Mouse (Mus musculus): Measurements from ENCODE around the gene Kcnj13. TPM values are rescaled to one million over a fixed set of nuclear protein-coding genes. Genes with fewer than 3 reads are reported as not detected.

The Kcnj13 gene
- 0.92 and 1.1 TPM in 2 replicates for polyA plus RNA-seq (2015; fragmentation: Nextera tagmentation; extraction: Ambion mirVana)

- no peak for ATAC-seq (ENCODE audit: low FRiP score)
- Histone ChIP-seq H3K4me3 (replicated peaks) (no peak within 1 kb of the TSS), H3K4me2 (no peak within 1 kb of the TSS), H3K4me1 (no peaks in the 10 kb centered on the region), H3K9me3 (replicated peaks) (no peaks in the 10 kb centered on the region), H3K27ac (replicated peaks) (no peak within 1 kb of the TSS), H3K9ac (replicated peaks) (no peak within 1 kb of the TSS), H3K36me3 (0 out of 2 replicates have a peak, but pooled peaks cover 14% of the 10 kb centered on the region), H3K27me3 (replicated peaks) (no peaks in the 10 kb centered on the region)
- 29% methylated on average over 6 of the region's 6 CpGs for WGBS
Measured at GRCm38 (mm10) chr1:87394594-87394993, at the start of gene Kcnj13. TSS of gene Kcnj13 (minus strand) at chr1:87394729.

GRCm38 (mm10) chr1:87436583-87436982 is 42.1 kb upstream of the Kcnj13 start:
- Histone ChIP-seq H3K36me3 (peaks cover 62% of the 10 kb centered on the region), H3K4me3 (replicated peaks) (no peak overlapping the region), H3K4me2 (no peak overlapping the region), H3K9me3 (replicated peaks) (no peaks in the 10 kb centered on the region), H3K27me3 (replicated peaks) (no peaks in the 10 kb centered on the region), H3K4me1 (no peaks in the 10 kb centered on the region), H3K27ac (replicated peaks) (no peak overlapping the region), H3K9ac (replicated peaks) (no peak overlapping the region)
- ATAC-seq (ENCODE audit: low FRiP score) = no peak
- 84% methylated on average over 6 of the region's 6 CpGs for WGBS

- Histone ChIP-seq H3K4me3 (replicated peaks) (no peak overlapping the region), H3K9me3 (replicated peaks) (no peaks in the 10 kb centered on the region), H3K9ac (replicated peaks) (no peak overlapping the region), H3K4me1 (no peaks in the 10 kb centered on the region), H3K36me3 (peaks cover 56% of the 10 kb centered on the region), H3K27me3 (replicated peaks) (no peaks in the 10 kb centered on the region), H3K4me2 (no peak overlapping the region), H3K27ac (replicated peaks) (no peak overlapping the region)
- 97% methylated on average over 2 of the region's 2 CpGs for WGBS
- no peak for ATAC-seq (ENCODE audit: low FRiP score)
Measured at GRCm38 (mm10) chr1:87435125-87435524, 40.6 kb upstream of the Kcnj13 start.

GRCm38 (mm10) chr1:87418733-87419132 is 24.2 kb upstream of the Kcnj13 start:
- no peaks in the 10 kb centered on the region for H3K27me3 ChIP-seq (replicated peaks)
- ATAC-seq (ENCODE audit: low FRiP score) = no peak
- H3K4me1 ChIP-seq = no peaks in the 10 kb centered on the region
- H3K4me2 ChIP-seq = no peak overlapping the region
- no peaks in the 10 kb centered on the region for H3K9me3 ChIP-seq (replicated peaks)
- H3K4me3 ChIP-seq (replicated peaks) = no peak overlapping the region
- WGBS = 90% methylated on average over 4 of the region's 4 CpGs
- H3K9ac ChIP-seq (replicated peaks) = no peak overlapping the region
- no peak overlapping the region for H3K27ac ChIP-seq (replicated peaks)
- H3K36me3 ChIP-seq = peaks cover 44% of the 10 kb centered on the region

GRCm38 (mm10) chr1:87409380-87409779 is 14.9 kb upstream of the Kcnj13 start:
- 86% methylated on average over 4 of the region's 4 CpGs for WGBS
- H3K36me3 ChIP-seq = peaks cover 81% of the 10 kb centered on the region

GRCm38 (mm10) chr1:87406012-87406411 is 11.5 kb upstream of the Kcnj13 start:
- H3K4me3 ChIP-seq (replicated peaks) = no peak overlapping the region
- H3K9ac ChIP-seq (replicated peaks) = no peak overlapping the region
- no peak overlapping the region for H3K27ac ChIP-seq (replicated peaks)
- H3K4me1 ChIP-seq = no peaks in the 10 kb centered on the region
- H3K4me2 ChIP-seq = no peak overlapping the region
- H3K27me3 ChIP-seq (replicated peaks) = no peaks in the 10 kb centered on the region
- H3K36me3 ChIP-seq = peaks cover 59% of the 10 kb centered on the region
- no peak for ATAC-seq (ENCODE audit: low FRiP score)
- no peaks in the 10 kb centered on the region for H3K9me3 ChIP-seq (replicated peaks)

More at GRCm38 (mm10) chr1:87409380-87409779, 14.9 kb upstream of the Kcnj13 start:
- H3K4me1 ChIP-seq = no peaks in the 10 kb centered on the region
- no peak overlapping the region for H3K4me3 ChIP-seq (replicated peaks)
- no peaks in the 10 kb centered on the region for H3K9me3 ChIP-seq (replicated peaks)
- ATAC-seq (ENCODE audit: low FRiP score) = no peak
- no peak overlapping the region for H3K27ac ChIP-seq (replicated peaks)
- H3K9ac ChIP-seq (replicated peaks) = no peak overlapping the region
- H3K27me3 ChIP-seq (replicated peaks) = no peaks in the 10 kb centered on the region
- no peak overlapping the region for H3K4me2 ChIP-seq

- H3K9me3 ChIP-seq (replicated peaks) = no peaks in the 10 kb centered on the region
- H3K27me3 ChIP-seq (replicated peaks) = no peaks in the 10 kb centered on the region
- peaks cover 50% of the 10 kb centered on the region for H3K36me3 ChIP-seq
- H3K9ac ChIP-seq (replicated peaks) = no peak overlapping the region
- no peaks in the 10 kb centered on the region for H3K4me1 ChIP-seq
- no peak overlapping the region for H3K4me3 ChIP-seq (replicated peaks)
- no peak for ATAC-seq (ENCODE audit: low FRiP score)
- WGBS = 95% methylated on average over 1 of the region's 1 CpGs
- H3K27ac ChIP-seq (replicated peaks) = no peak overlapping the region
- no peak overlapping the region for H3K4me2 ChIP-seq
Measured at GRCm38 (mm10) chr1:87404710-87405109, 10.2 kb upstream of the Kcnj13 start.

GRCm38 (mm10) chr1:87396923-87397586 is 2.5 kb upstream of the Kcnj13 start:
- Histone ChIP-seq H3K27ac (replicated peaks) (no peak overlapping the region), H3K4me3 (replicated peaks) (no peak overlapping the region), H3K4me2 (no peak overlapping the region), H3K27me3 (replicated peaks) (no peaks in the 10 kb centered on the region), H3K9me3 (replicated peaks) (no peaks in the 10 kb centered on the region), H3K4me1 (no peaks in the 10 kb centered on the region), H3K9ac (replicated peaks) (no peak overlapping the region), H3K36me3 (0 out of 2 replicates have a peak, but pooled peaks cover under 1% of the 10 kb centered on the region)
- 87% methylated on average over 7 of the region's 7 CpGs for WGBS
- ATAC-seq (ENCODE audit: low FRiP score) = no peak

- no peaks in the 10 kb centered on the region for H3K9me3 ChIP-seq (replicated peaks)
- H3K27me3 ChIP-seq (replicated peaks) = no peaks in the 10 kb centered on the region
- H3K9ac ChIP-seq (replicated peaks) = no peak overlapping the region
- ATAC-seq (ENCODE audit: low FRiP score) = no peak
- H3K36me3 ChIP-seq = peaks cover 20% of the 10 kb centered on the region
- H3K4me3 ChIP-seq (replicated peaks) = no peak overlapping the region
- no peak overlapping the region for H3K4me2 ChIP-seq
- WGBS = 90% methylated on average over 3 of the region's 3 CpGs
- no peaks in the 10 kb centered on the region for H3K4me1 ChIP-seq
- no peak overlapping the region for H3K27ac ChIP-seq (replicated peaks)
Measured at GRCm38 (mm10) chr1:87393444-87394195, 909 bp downstream of the Kcnj13 start.

- Histone ChIP-seq H3K4me1 (no peaks in the 10 kb centered on the region), H3K4me2 (no peak overlapping the region), H3K27me3 (replicated peaks) (no peaks in the 10 kb centered on the region), H3K36me3 (peaks cover 15% of the 10 kb centered on the region), H3K4me3 (replicated peaks) (no peak overlapping the region), H3K9ac (replicated peaks) (no peak overlapping the region), H3K27ac (replicated peaks) (no peak overlapping the region), H3K9me3 (replicated peaks) (no peaks in the 10 kb centered on the region)
- WGBS = 95% methylated on average over 9 of the region's 9 CpGs
- ATAC-seq (ENCODE audit: low FRiP score) = no peak
Measured at GRCm38 (mm10) chr1:87386436-87387092, 8.0 kb downstream of the Kcnj13 start.

GRCm38 (mm10) chr1:87381152-87381551 is 13.4 kb downstream of the Kcnj13 start:
- H3K4me2 ChIP-seq = no peak overlapping the region
- H3K36me3 ChIP-seq = no peaks in the 10 kb centered on the region; the same call in 1 of the 2 replicates
- no peak for ATAC-seq (ENCODE audit: low FRiP score)
- H3K4me3 ChIP-seq (replicated peaks) = no peak overlapping the region
- no peak overlapping the region for H3K9ac ChIP-seq (replicated peaks)
- no peaks in the 10 kb centered on the region for H3K4me1 ChIP-seq
- 96% methylated on average over 3 of the region's 3 CpGs for WGBS
- H3K9me3 ChIP-seq (replicated peaks) = no peaks in the 10 kb centered on the region
- no peak overlapping the region for H3K27ac ChIP-seq (replicated peaks)
- no peaks in the 10 kb centered on the region for H3K27me3 ChIP-seq (replicated peaks)

GRCm38 (mm10) chr1:87379919-87380318 is 14.6 kb downstream of the Kcnj13 start:
- 98% methylated on average over 1 of the region's 1 CpGs for WGBS
- H3K9ac ChIP-seq (replicated peaks) = no peak overlapping the region
- no peaks in the 10 kb centered on the region for H3K9me3 ChIP-seq (replicated peaks)
- H3K36me3 ChIP-seq = peaks cover under 1% of the 10 kb centered on the region
- no peak overlapping the region for H3K4me3 ChIP-seq (replicated peaks)
- H3K27me3 ChIP-seq (replicated peaks) = no peaks in the 10 kb centered on the region
- no peak for ATAC-seq (ENCODE audit: low FRiP score)
- H3K4me2 ChIP-seq = no peak overlapping the region
- H3K4me1 ChIP-seq = no peaks in the 10 kb centered on the region
- no peak overlapping the region for H3K27ac ChIP-seq (replicated peaks)
